Mouse (Mus musculus): ENCODE measurements at regions not wholly inside any gene's neighbourhood (a gene's known extent, or its start where the extent isn't known, plus 50 kb on each side); places are given as distances from the start of the nearest gene placed in this dataset.
"Not testable (repeated sequence)": the region's sequence is repeated elsewhere in the genome, so short reads cannot be mapped to it uniquely, and the experiment has no call there.

- not testable (repeated sequence) for TF ChIP-seq CTCF (IDR thresholded peaks at IDR 0.05; ENCODE audit: extremely low read depth, insufficient read length, insufficient replicate concordance, low read depth, low read length); POLR2A (IDR thresholded peaks at IDR 0.05; ENCODE audit: low read depth, low read length)
These were observed 783.3 kb downstream of the Ttll7 start for GRCm38 (mm10) chr3:147635486-147635885.
